Mouse (Mus musculus): ENCODE results near the gene Chrm3. TPM values are rescaled to one million over a fixed set of nuclear protein-coding genes. Genes with fewer than 3 reads are reported as not detected.

The Chrm3 gene
- polyA plus RNA-seq, 1 experiment: 36.0 TPM

GRCm38 (mm10) chr13:10332762-10333161 is 27.9 kb downstream of the Chrm3 start:
- TF ChIP-seq POLR2A (IDR thresholded peaks at IDR 0.05; ENCODE audit: extremely low read depth, insufficient read depth, low read length): no peak
- no peak for TF ChIP-seq CTCF (IDR thresholded peaks at IDR 0.05; ENCODE audit: extremely low read depth, insufficient read depth, low read length)
- H3K4me3 ChIP-seq (ENCODE audit: insufficient read depth, low read length): no peak overlapping the region
- no peaks in the 10 kb centered on the region; the same call in 1 of the 2 replicates for H3K4me1 ChIP-seq (ENCODE audit: control insufficient read depth, insufficient read depth, low read length)
- H3K27ac ChIP-seq (ENCODE audit: insufficient read depth, low read length): no peak overlapping the region

- no peak overlapping the region for H3K4me3 ChIP-seq (ENCODE audit: insufficient read depth, low read length)
- no peak overlapping the region for H3K27ac ChIP-seq (ENCODE audit: insufficient read depth, low read length)
- H3K4me1 ChIP-seq (ENCODE audit: control insufficient read depth, insufficient read depth, low read length): no peaks in the 10 kb centered on the region
- TF ChIP-seq CTCF (IDR thresholded peaks at IDR 0.05; ENCODE audit: extremely low read depth, insufficient read depth, low read length) (no peak), POLR2A (IDR thresholded peaks at IDR 0.05; ENCODE audit: extremely low read depth, insufficient read depth, low read length) (no peak)
Observed at GRCm38 (mm10) chr13:10309811-10310210, 50.8 kb downstream of the Chrm3 start.

- Histone ChIP-seq H3K4me1 (ENCODE audit: control insufficient read depth, insufficient read depth, low read length) (no peaks in the 10 kb centered on the region), H3K27ac (ENCODE audit: insufficient read depth, low read length) (no peak overlapping the region), H3K4me3 (ENCODE audit: insufficient read depth, low read length) (no peak overlapping the region)
- TF ChIP-seq POLR2A (IDR thresholded peaks at IDR 0.05; ENCODE audit: extremely low read depth, insufficient read depth, low read length) (no peak), CTCF (IDR thresholded peaks at IDR 0.05; ENCODE audit: extremely low read depth, insufficient read depth, low read length) (no peak)
Observed at GRCm38 (mm10) chr13:10295160-10295559, 65.5 kb downstream of the Chrm3 start.

GRCm38 (mm10) chr13:10284331-10284730 is 76.3 kb downstream of the Chrm3 start:
- TF ChIP-seq POLR2A (IDR thresholded peaks at IDR 0.05; ENCODE audit: extremely low read depth, insufficient read depth, low read length) (no peak), CTCF (IDR thresholded peaks at IDR 0.05; ENCODE audit: extremely low read depth, insufficient read depth, low read length) (no peak)

GRCm38 (mm10) chr13:10274907-10275306 is 85.7 kb downstream of the Chrm3 start:
- no peak overlapping the region for H3K4me3 ChIP-seq (ENCODE audit: insufficient read depth, low read length)
- no peak overlapping the region for H3K27ac ChIP-seq (ENCODE audit: insufficient read depth, low read length)
- no peaks in the 10 kb centered on the region for H3K4me1 ChIP-seq (ENCODE audit: control insufficient read depth, insufficient read depth, low read length)
- TF ChIP-seq POLR2A (IDR thresholded peaks at IDR 0.05; ENCODE audit: extremely low read depth, insufficient read depth, low read length): no peak
- TF ChIP-seq CTCF (IDR thresholded peaks at IDR 0.05; ENCODE audit: extremely low read depth, insufficient read depth, low read length): no peak

More at GRCm38 (mm10) chr13:10284331-10284730, 76.3 kb downstream of the Chrm3 start:
- H3K4me3 ChIP-seq (ENCODE audit: insufficient read depth, low read length): no peak overlapping the region
- no peaks in the 10 kb centered on the region for H3K4me1 ChIP-seq (ENCODE audit: control insufficient read depth, insufficient read depth, low read length)
- no peak overlapping the region for H3K27ac ChIP-seq (ENCODE audit: insufficient read depth, low read length)

GRCm38 (mm10) chr13:10263784-10264183 is 96.9 kb downstream of the Chrm3 start:
- H3K4me3 ChIP-seq (ENCODE audit: insufficient read depth, low read length): no peak overlapping the region
- no peaks in the 10 kb centered on the region for H3K4me1 ChIP-seq (ENCODE audit: control insufficient read depth, insufficient read depth, low read length)
- TF ChIP-seq POLR2A (IDR thresholded peaks at IDR 0.05; ENCODE audit: extremely low read depth, insufficient read depth, low read length): no peak
- TF ChIP-seq CTCF (IDR thresholded peaks at IDR 0.05; ENCODE audit: extremely low read depth, insufficient read depth, low read length): no peak
- H3K27ac ChIP-seq (ENCODE audit: insufficient read depth, low read length): no peak overlapping the region

- no peak overlapping the region for H3K4me3 ChIP-seq (ENCODE audit: insufficient read depth, low read length)
- TF ChIP-seq CTCF (IDR thresholded peaks at IDR 0.05; ENCODE audit: extremely low read depth, insufficient read depth, low read length): no peak
- no peak for TF ChIP-seq POLR2A (IDR thresholded peaks at IDR 0.05; ENCODE audit: extremely low read depth, insufficient read depth, low read length)
Observed at GRCm38 (mm10) chr13:10253049-10253448, 107.6 kb downstream of the Chrm3 start.

GRCm38 (mm10) chr13:10251499-10252179 is 109.0 kb downstream of the Chrm3 start:
- H3K27ac ChIP-seq (ENCODE audit: insufficient read depth, low read length): no peak overlapping the region
- TF ChIP-seq CTCF (IDR thresholded peaks at IDR 0.05; ENCODE audit: extremely low read depth, insufficient read depth, low read length) (no peak), POLR2A (IDR thresholded peaks at IDR 0.05; ENCODE audit: extremely low read depth, insufficient read depth, low read length) (no peak)
- H3K4me3 ChIP-seq (ENCODE audit: insufficient read depth, low read length): no peak overlapping the region
- H3K4me1 ChIP-seq (ENCODE audit: control insufficient read depth, insufficient read depth, low read length): no peaks in the 10 kb centered on the region; the same call in 1 of the 2 replicates

More at GRCm38 (mm10) chr13:10253049-10253448, 107.6 kb downstream of the Chrm3 start:
- no peak overlapping the region for H3K27ac ChIP-seq (ENCODE audit: insufficient read depth, low read length)
- no peaks in the 10 kb centered on the region; the same call in 1 of the 2 replicates for H3K4me1 ChIP-seq (ENCODE audit: control insufficient read depth, insufficient read depth, low read length)

- no peak for TF ChIP-seq CTCF (IDR thresholded peaks at IDR 0.05; ENCODE audit: extremely low read depth, insufficient read depth, low read length)
- no peak for TF ChIP-seq POLR2A (IDR thresholded peaks at IDR 0.05; ENCODE audit: extremely low read depth, insufficient read depth, low read length)
- no peak overlapping the region for H3K4me3 ChIP-seq (ENCODE audit: insufficient read depth, low read length)
- H3K27ac ChIP-seq (ENCODE audit: insufficient read depth, low read length): no peak overlapping the region
- 0 out of 2 replicates have a peak, but pooled peaks cover 2% of the 10 kb centered on the region for H3K4me1 ChIP-seq (ENCODE audit: control insufficient read depth, insufficient read depth, low read length)
Observed at GRCm38 (mm10) chr13:10244243-10244998, 116.2 kb downstream of the Chrm3 start.
